16 mouse cellular contexts compared by ENCODE assay signal in the genomic region with DNA sequence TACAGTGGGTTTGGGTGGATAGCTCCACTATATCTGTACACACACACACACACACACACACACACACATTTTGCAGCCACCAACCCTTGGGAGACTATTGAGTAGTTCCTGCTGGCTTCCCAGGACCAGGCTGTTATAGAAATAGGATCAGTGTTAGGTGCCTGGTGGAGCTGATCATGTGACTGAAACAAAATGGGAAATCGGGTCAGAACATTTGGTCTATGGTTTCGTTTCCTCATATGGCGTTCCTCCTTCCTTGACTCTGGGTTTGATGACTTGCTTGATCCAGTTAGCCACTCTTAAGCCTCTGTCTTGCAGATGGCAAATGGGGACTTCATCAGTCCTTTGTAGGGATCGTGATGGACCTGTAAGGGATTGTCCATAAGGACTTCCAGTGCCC.
"Had no signal": no experiment of that assay in that cellular context is flagged by ENCODE, and none has a peak within 500 bp of the region (broad histone marks: within the 10 kb centered on the region; RNA-seq: fewer than 3 reads in every experiment).

No protein-coding gene starts in this region.

- H3K9ac ChIP-seq: intestine, embryonic 15.5 days; limb, embryonic 13.5 days; lung, embryonic 14.5 days; midbrain, embryonic 12.5 days; neural tube, embryonic 15.5 days had no signal

- H3K36me3 ChIP-seq: intestine, embryonic 15.5 days; limb, embryonic 13.5 days; midbrain, embryonic 12.5 days; neural tube, embryonic 15.5 days had no signal

- H3K4me1 ChIP-seq: intestine, embryonic 15.5 days; limb, embryonic 13.5 days; midbrain, embryonic 12.5 days; neural tube, embryonic 15.5 days had no signal

- H3K4me2 ChIP-seq: intestine, embryonic 15.5 days; limb, embryonic 13.5 days; liver, embryonic 11.5 days; lung, embryonic 14.5 days; midbrain, embryonic 12.5 days; neural tube, embryonic 15.5 days had no signal

- ATAC-seq: intestine, embryonic 15.5 days had no signal

- H3K27ac ChIP-seq: intestine, embryonic 15.5 days; kidney, postnatal 0 days; limb, embryonic 13.5 days; midbrain, embryonic 12.5 days; neural tube, embryonic 15.5 days had no signal

- H3K27me3 ChIP-seq: intestine, embryonic 15.5 days; limb, embryonic 13.5 days; megakaryocyte, embryonic 14.5 days; midbrain, embryonic 12.5 days; neural tube, embryonic 15.5 days had no signal

- H3K9me3 ChIP-seq: intestine, embryonic 15.5 days; limb, embryonic 13.5 days; midbrain, embryonic 12.5 days; neural tube, embryonic 15.5 days had no signal

- DNase-seq: kidney, adult 8-10 months; kidney, postnatal 36 days; layer of hippocampus, adult 9-11 months; left cerebral cortex, postnatal 4 days; lung, embryonic 14.5 days; lung, postnatal 10 days; thymus, adult 18-20 months; thymus, postnatal 14 days had no signal

- H3K4me3 ChIP-seq: intestine, embryonic 15.5 days; limb, embryonic 13.5 days; megakaryocyte, embryonic 14.5 days; midbrain, embryonic 12.5 days; myocyte; neural tube, embryonic 15.5 days had no signal
